15 mouse cellular contexts compared by ENCODE assay signal in genomic region chr3:129541456-129541855, GRCm38 (mm10).
"Had no signal": no experiment of that assay in that cellular context is flagged by ENCODE, and none has a peak within 500 bp of the region (broad histone marks: within the 10 kb centered on the region; RNA-seq: fewer than 3 reads in every experiment).

No protein-coding gene starts in this region.

- H3K4me3 ChIP-seq: midbrain, embryonic 10.5 days; midbrain, embryonic 12.5 days; myocyte; neural tube, embryonic 13.5 days; neural tube, embryonic 15.5 days had no signal

- H3K4me2 ChIP-seq: lung, embryonic 14.5 days; midbrain, embryonic 12.5 days; neural tube, embryonic 13.5 days; neural tube, embryonic 15.5 days had no signal

- ATAC-seq: midbrain, embryonic 16.5 days had no signal

- DNase-seq: lung, adult 18-20 months; lung, embryonic 14.5 days; lung, postnatal 10 days; lung, postnatal 4 days; midbrain, embryonic 14.5 days; right cerebral cortex, postnatal 14 days; thymus, adult 18-20 months; thymus, postnatal 14 days; thymus, postnatal 36 days had no signal

- H3K27ac ChIP-seq: midbrain, embryonic 10.5 days; midbrain, embryonic 12.5 days; neural tube, embryonic 13.5 days; neural tube, embryonic 15.5 days had no signal

- H3K9me3 ChIP-seq: neural tube, embryonic 15.5 days had no signal

- H3K9ac ChIP-seq: lung, embryonic 14.5 days; midbrain, embryonic 12.5 days; neural tube, embryonic 13.5 days; neural tube, embryonic 15.5 days had no signal

- H3K27me3 ChIP-seq: midbrain, embryonic 12.5 days; neural tube, embryonic 13.5 days; neural tube, embryonic 15.5 days had no signal
